Mouse (Mus musculus): ENCODE data around the gene Arl6ip4.

GRCm38 (mm10) chr5:124073682-124074081, 42.2 kb upstream of the Arl6ip4 start:
- TF ChIP-seq GATA1 (IDR thresholded peaks at IDR 0.05; ENCODE audit: borderline replicate concordance, low read length): no peak
- no peak for TF ChIP-seq FLI1 (IDR thresholded peaks at IDR 0.05; ENCODE audit: low read length)
